Mouse (Mus musculus) erythroblast, embryonic 14.5 days (primary cell): ENCODE measurements around the gene Twist2. TPM values are rescaled to one million over a fixed set of nuclear protein-coding genes. Genes with fewer than 3 reads are reported as not detected.

Source experiments
- H3K27me3 ChIP-seq: 2 replicates; pipeline ENCODE4 v1.6.1; 2012; ENCODE audit warnings: inconsistent platforms; ENCODE audit not compliant: control insufficient read depth
- H3K36me3 ChIP-seq: 2 replicates; pipeline ENCODE4 v1.6.1; 2012; ENCODE audit warnings: mild to moderate bottlenecking, inconsistent platforms; ENCODE audit not compliant: control insufficient read depth
- H3K4me1 ChIP-seq: 2 replicates; pipeline ENCODE4 v1.6.1; 2012; ENCODE audit warnings: inconsistent platforms; ENCODE audit not compliant: control insufficient read depth
- H3K4me3 ChIP-seq: replicated peaks from 2 replicates; pipeline ENCODE3; 2012; ENCODE audit warnings: moderate library complexity, mild to moderate bottlenecking, inconsistent platforms
- H3K9me3 ChIP-seq: 2 replicates; pipeline ENCODE4 v1.6.1; 2012; ENCODE audit warnings: low read length, inconsistent platforms, mixed read lengths; ENCODE audit not compliant: control insufficient read depth
- GATA1 ChIP-seq: IDR thresholded peaks from 2 replicates; pipeline ENCODE4 v1.6.1; 2012; ENCODE audit warnings: low read length, inconsistent platforms, mixed read lengths
- TAL1 ChIP-seq: IDR thresholded peaks from 3 replicates; pipeline ENCODE4 v1.6.1; 2012; ENCODE audit warnings: low read length, inconsistent platforms, mixed read lengths
- polyA plus RNA-seq: library from polyadenylated mRNA; stranded (reverse); fragments of >175 nt; gene quantifications from 2 replicates; pipeline ENCODE4 v1.2.3, GENCODE M21; 2012

The Twist2 gene
- polyA plus RNA-seq, 1 experiment: not detected

DNA sequence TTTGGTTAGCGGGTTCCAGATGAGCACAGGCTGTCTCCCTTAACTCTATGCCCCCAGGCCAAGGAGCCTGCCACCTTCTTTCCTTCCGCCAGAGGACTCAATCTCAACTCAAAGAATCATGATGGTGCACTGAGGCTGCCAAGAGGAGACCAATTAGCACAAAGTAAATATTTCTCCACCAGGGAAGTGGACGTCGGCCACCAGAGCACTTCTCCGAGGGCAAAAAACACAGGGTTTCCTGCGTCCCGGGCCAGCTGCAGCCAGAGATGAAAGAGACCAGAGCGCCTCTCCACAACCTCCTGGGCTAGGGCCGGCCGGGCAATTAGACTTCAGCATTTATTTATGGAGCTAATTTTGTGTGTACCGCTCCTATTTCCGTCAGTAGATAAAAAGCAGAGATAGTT is 31.0 kb upstream of the Twist2 start:
- H3K27me3 ChIP-seq: no peaks in the 10 kb centered on the region
- no peak overlapping the region for H3K4me3 ChIP-seq
- H3K36me3 ChIP-seq: no peaks in the 10 kb centered on the region
- TF ChIP-seq TAL1 (no peak), GATA1 (no peak)
- no peaks in the 10 kb centered on the region for H3K4me1 ChIP-seq
- no peaks in the 10 kb centered on the region for H3K9me3 ChIP-seq

DNA sequence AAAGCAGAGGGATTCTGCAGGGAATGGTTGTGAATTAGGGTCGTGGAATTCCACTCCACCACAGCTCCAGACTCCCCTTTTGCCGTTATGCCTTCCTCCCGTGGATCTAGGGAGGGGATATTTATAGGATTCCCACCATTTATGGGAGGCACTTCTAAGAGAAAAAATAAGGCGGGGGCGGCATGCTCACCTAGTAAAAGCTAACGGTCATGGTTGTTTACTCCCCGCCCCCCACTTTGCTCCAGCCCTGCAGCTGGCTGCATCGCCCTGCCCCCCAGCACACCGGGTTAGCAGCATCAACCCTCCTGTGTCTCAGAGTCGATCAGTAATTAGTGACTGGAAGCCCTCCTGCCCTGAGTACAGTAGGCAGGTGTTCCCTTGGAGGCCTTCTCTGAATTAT is 30.6 kb upstream of the Twist2 start:
- Histone ChIP-seq H3K9me3 (no peaks in the 10 kb centered on the region), H3K4me1 (no peaks in the 10 kb centered on the region), H3K36me3 (no peaks in the 10 kb centered on the region), H3K4me3 (no peak overlapping the region), H3K27me3 (no peaks in the 10 kb centered on the region)
- TF ChIP-seq GATA1 (no peak), TAL1 (no peak)

DNA sequence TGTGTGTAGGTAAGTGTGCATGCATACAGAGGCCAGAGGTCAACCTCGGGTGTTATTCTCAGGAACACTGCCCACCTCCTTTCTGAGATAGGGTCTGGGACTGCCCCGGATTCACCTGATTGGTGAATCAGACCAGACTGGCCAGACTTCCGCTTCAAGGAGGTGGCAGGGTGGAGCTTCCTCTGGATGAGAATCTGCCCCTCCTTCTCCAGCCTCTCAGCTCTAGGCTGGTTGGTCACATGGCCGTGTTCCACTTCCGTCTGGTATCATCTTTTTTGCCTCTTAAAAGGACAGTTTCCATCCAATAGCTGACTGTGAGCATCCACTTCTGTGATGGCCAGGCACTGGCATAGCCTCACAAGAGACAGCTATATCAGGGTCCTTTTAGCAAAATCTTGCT is 24.3 kb upstream of the Twist2 start:
- Histone ChIP-seq H3K4me3 (no peak overlapping the region), H3K4me1 (no peaks in the 10 kb centered on the region), H3K9me3 (no peaks in the 10 kb centered on the region), H3K27me3 (no peaks in the 10 kb centered on the region), H3K36me3 (no peaks in the 10 kb centered on the region)
- TF ChIP-seq TAL1 (no peak), GATA1 (no peak)

DNA sequence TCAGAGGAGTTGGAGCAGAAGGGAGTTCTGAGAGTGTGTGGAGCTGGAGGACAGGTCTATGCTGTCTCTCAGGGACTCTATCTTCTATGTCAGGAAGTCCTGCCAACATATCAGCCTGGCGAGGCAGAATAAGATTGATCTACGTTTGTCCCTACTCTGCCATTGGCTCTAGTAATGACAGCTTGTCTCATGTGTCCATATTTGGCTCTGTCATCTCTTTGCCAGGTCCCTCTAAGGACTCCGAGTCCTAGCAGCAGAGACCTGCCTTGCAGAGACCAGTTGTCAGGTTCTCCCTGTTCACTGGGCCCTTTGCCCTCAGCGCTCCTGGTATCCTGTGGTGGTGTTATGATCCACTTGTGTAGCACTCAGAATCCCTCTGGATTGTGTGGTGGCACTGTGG is 21.4 kb upstream of the Twist2 start:
- TF ChIP-seq TAL1 (no peak), GATA1 (no peak)
- Histone ChIP-seq H3K9me3 (no peaks in the 10 kb centered on the region), H3K4me1 (no peaks in the 10 kb centered on the region), H3K4me3 (no peak overlapping the region), H3K27me3 (no peaks in the 10 kb centered on the region), H3K36me3 (no peaks in the 10 kb centered on the region)

DNA sequence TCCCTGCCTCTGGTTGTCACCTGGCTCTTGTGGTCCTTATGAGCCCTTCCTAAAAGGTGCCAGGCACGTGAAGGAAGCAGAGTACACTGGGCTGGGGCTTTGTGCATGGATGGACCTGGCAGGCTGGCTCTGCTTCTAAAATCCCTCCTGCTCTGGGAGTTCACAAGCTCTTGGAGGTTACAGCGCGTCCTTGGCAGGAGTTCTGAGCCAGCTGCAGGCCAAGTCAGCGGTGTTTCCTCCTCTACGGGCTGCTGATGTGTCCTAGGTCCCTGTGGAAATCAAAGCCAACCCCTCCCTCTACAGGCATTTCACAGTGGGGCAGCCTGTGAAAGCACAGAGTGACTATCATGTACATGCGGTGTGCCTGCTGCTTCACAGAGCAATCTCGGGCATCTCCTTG is 20.1 kb upstream of the Twist2 start:
- TF ChIP-seq TAL1 (no peak), GATA1 (no peak)
- H3K9me3 ChIP-seq: no peaks in the 10 kb centered on the region
- no peaks in the 10 kb centered on the region for H3K27me3 ChIP-seq
- H3K4me3 ChIP-seq: no peak overlapping the region
- H3K36me3 ChIP-seq: no peaks in the 10 kb centered on the region
- no peaks in the 10 kb centered on the region for H3K4me1 ChIP-seq

DNA sequence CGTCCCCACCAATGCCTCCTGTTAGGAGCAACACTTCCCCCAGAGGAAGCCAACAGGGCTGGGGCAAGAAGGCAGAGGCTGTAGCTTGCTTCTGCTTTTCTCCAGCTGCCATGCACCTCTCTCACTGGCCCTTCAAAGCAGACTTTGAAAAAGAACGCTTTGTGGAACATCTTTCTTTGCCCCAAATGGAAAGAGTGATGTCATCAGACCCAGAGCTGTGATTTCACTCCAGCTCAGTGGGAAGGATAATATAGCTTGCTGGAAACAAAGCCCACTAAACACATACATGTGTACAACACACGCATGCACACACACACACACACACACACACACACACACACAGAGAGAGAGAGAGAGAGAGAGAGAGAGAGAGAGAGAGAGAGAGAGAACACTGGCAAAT is 17.1 kb upstream of the Twist2 start:
- 0 out of 2 replicates have a peak, but pooled peaks cover 6% of the 10 kb centered on the region for H3K9me3 ChIP-seq
- H3K4me3 ChIP-seq: no peak overlapping the region
- no peaks in the 10 kb centered on the region for H3K36me3 ChIP-seq
- H3K4me1 ChIP-seq: no peaks in the 10 kb centered on the region
- H3K27me3 ChIP-seq: no peaks in the 10 kb centered on the region
- TF ChIP-seq TAL1: no peak
- TF ChIP-seq GATA1: no peak

DNA sequence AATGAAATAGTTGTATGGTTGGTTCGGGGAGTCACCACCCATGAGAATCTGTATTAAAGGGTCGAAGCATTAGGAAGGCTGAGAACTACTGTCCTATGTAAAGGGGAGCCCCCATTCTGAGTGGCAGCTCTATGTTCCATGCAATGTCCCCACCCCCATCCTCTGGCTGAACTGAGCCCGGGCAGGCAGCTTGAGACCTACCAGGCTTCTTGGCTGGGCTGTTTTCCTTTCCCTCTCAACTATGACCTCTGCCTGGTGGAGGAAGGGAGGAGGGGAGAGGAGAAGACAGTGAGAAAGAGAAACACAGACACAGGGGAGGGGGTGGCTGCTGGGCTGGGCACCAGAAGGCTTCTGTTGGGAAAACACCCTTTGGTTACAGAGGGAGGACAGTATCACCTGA is 1.9 kb upstream of the Twist2 start:
- Histone ChIP-seq H3K27me3 (peaks cover 37% of the 10 kb centered on the region), H3K9me3 (no peaks in the 10 kb centered on the region), H3K36me3 (no peaks in the 10 kb centered on the region), H3K4me1 (no peaks in the 10 kb centered on the region), H3K4me3 (no peak overlapping the region)
- TF ChIP-seq GATA1 (no peak), TAL1 (no peak)

DNA sequence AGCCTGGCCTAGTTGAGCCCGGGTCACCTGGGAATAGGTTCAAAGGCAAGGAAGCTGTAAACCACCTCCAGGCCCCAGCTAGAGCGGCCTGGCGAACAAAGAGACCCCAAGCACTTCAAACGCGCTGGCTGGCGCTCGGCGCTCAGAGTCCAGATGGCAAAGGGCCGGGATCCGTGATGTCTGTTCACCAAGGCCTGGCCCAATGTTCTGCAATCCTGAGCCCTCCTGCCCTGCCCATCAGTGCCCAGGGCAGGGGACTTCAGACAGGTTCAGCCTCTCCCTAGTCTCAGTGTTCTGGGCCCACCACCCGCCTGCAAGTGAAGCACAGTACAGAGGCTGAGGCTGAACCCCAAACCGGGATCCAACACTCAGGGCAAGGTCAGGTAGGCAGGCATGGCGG is 913 bp upstream of the Twist2 start:
- no peaks in the 10 kb centered on the region for H3K36me3 ChIP-seq
- TF ChIP-seq GATA1 (no peak), TAL1 (no peak)
- no peak overlapping the region for H3K4me3 ChIP-seq
- no peaks in the 10 kb centered on the region for H3K9me3 ChIP-seq
- peaks cover 39% of the 10 kb centered on the region for H3K27me3 ChIP-seq
- H3K4me1 ChIP-seq: no peaks in the 10 kb centered on the region

DNA sequence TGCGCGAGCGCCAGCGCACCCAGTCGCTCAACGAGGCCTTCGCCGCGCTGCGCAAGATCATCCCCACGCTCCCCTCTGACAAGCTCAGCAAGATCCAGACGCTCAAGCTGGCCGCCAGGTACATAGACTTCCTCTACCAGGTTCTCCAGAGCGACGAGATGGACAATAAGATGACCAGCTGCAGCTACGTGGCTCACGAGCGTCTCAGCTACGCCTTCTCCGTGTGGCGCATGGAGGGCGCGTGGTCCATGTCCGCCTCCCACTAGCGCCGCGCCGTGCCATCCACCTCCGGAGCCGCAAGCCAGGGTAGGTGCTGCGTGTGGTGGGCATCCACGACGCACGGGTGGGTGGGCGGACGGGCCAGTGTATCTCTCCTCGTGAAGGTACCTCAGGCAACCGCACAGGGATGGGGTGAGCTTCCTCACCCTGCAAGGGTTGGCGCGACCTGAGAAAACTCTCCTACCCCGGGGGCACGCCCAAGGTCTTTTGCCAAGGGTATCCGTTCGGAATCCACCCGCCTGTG is 644 bp downstream of the Twist2 start:
- no peaks in the 10 kb centered on the region for H3K36me3 ChIP-seq
- TF ChIP-seq GATA1: no peak
- no peak for TF ChIP-seq TAL1
- no peaks in the 10 kb centered on the region for H3K9me3 ChIP-seq
- H3K27me3 ChIP-seq: peaks cover 39% of the 10 kb centered on the region
- H3K4me1 ChIP-seq: no peaks in the 10 kb centered on the region
- H3K4me3 ChIP-seq: no peak overlapping the region
